Mouse (Mus musculus) lung, embryonic 15.5 days (tissue): ENCODE measurements at regions not wholly inside any gene's neighbourhood (a gene's known extent, or its start where the extent isn't known, plus 50 kb on each side); places are given as distances from the start of the nearest gene placed in this dataset.

ENCODE experiments used
- ATAC-seq: fragments of 200-750 bp; cut with Nextera tagmentation; 2 replicates; pipeline ENCODE4 v1.8.0; 2017; ENCODE audit warnings: moderate number of reproducible peaks, borderline replicate concordance; ENCODE audit not compliant: low FRiP score, low TSS enrichment; ENCODE audit errors: extremely low read depth
- H3K27ac ChIP-seq: fragments of 300-500 bp; sonication (generic); 2 replicates; pipeline ENCODE4 v1.5.1; 2015; ENCODE audit warnings: moderate library complexity, mild to moderate bottlenecking, inconsistent platforms
- H3K27me3 ChIP-seq: fragments of 300-500 bp; sonication (generic); 2 replicates; pipeline ENCODE4 v1.6.1; 2015; ENCODE audit warnings: inconsistent platforms
- H3K36me3 ChIP-seq: fragments of 300-500 bp; sonication (generic); 2 replicates; pipeline ENCODE4 v1.6.1; 2015; ENCODE audit warnings: inconsistent platforms
- H3K4me1 ChIP-seq: fragments of 300-500 bp; sonication (generic); 2 replicates; pipeline ENCODE4 v1.6.1; 2015; ENCODE audit warnings: inconsistent platforms
- H3K4me2 ChIP-seq: fragments of 300-500 bp; sonication (generic); 2 replicates; pipeline ENCODE4 v1.6.1; 2015; ENCODE audit warnings: inconsistent platforms, mild to moderate bottlenecking, moderate library complexity
- H3K4me3 ChIP-seq: fragments of 300-500 bp; sonication (generic); 2 replicates; pipeline ENCODE4 v1.5.1; 2015; ENCODE audit warnings: mild to moderate bottlenecking, inconsistent platforms
- H3K9ac ChIP-seq: fragments of 300-500 bp; sonication (generic); 2 replicates; pipeline ENCODE4 v1.6.1; 2015; ENCODE audit warnings: inconsistent platforms
- H3K9me3 ChIP-seq: fragments of 300-500 bp; sonication (generic); 2 replicates; pipeline ENCODE4 v1.6.1; 2016; ENCODE audit warnings: inconsistent platforms
- WGBS: fragments of 180-500 bp; shearing (Covaris S2); methylation state at CpG from one replicate; pipeline ENCODE4 v1.1.7; 2015; 5-methylcytosine and 5-hydroxymethylcytosine counted together

DNA sequence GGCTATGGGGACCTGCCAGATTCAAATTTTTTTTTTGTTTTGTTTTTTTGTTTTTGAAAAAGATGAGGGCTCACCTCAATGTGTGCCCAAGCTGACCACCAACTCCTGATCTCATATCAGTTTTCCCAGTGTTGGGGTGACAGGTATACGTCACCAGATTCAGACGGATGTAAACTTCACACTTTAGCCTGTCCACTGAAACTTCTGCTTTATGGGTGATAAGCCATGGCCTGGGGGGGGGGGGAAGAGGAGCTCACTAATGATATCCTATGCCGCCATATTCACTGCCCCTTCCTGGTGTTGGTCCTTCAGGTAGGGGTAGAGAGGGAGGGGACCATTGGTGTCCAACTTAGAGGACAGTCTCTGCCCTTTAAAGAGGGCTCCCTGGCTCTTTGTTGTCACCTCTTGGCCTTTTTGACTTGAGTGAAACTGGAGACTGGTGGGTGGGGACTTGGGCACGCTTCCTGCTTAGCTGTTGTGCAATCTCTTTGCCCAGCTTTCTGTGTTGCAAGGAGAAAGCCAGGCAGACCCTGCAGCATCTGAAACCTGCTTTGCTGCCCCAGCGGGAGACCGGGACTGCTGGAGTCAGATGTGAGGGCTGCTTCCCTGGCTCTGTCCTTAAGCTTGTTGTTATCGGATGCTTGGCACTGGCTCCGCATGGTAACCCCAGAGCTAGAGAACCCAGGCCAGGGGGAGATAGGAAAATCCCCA lies 125.8 kb downstream of the Irx5 start:
- no peak for ATAC-seq

DNA sequence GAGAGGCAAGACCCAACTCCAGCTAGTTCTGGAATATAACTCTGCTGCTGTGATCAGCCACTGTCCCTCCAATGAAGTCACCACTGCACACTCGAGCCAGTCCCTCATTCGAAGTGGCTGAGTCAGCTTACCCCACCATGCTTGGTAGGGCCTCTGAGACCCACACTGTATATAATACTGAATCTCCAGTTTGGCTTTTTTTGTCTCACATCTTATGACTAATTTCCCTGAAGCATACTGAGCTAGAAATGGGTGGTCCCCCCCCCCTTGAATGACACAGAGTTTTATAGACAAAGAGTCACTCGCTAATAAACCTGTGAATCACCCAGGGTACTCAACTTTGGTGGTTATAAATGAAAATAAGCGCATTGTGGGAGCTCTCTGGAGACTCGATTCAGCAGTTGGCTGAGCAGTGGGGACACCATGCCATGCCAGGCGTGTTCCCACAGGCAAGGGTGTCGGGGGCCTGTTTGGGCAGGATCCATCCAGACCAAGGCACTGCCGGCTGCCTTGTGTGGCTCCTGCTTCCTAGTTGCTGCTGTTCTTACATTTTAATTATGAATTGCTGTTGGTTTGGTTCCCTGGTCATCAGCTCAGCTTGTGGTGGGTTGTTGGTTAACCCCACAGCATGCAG lies 131.2 kb downstream of the Irx5 start:
- WGBS: 82% methylated on average over 8 of the region's 8 CpGs
- no peak overlapping the region for H3K4me2 ChIP-seq
- H3K9me3 ChIP-seq: no peaks in the 10 kb centered on the region
- H3K36me3 ChIP-seq: no peaks in the 10 kb centered on the region
- H3K4me3 ChIP-seq: no peak overlapping the region
- no peak for ATAC-seq
- H3K27me3 ChIP-seq: no peaks in the 10 kb centered on the region
- H3K9ac ChIP-seq: no peak overlapping the region
- H3K27ac ChIP-seq: no peak overlapping the region
- H3K4me1 ChIP-seq: no peaks in the 10 kb centered on the region

More for the DNA sequence above, 125.8 kb downstream of the Irx5 start:
- no peak overlapping the region for H3K9ac ChIP-seq
- H3K36me3 ChIP-seq: no peaks in the 10 kb centered on the region
- WGBS: 46% methylated on average over 8 of the region's 8 CpGs
- H3K27ac ChIP-seq: no peak overlapping the region
- no peaks in the 10 kb centered on the region for H3K9me3 ChIP-seq
- no peaks in the 10 kb centered on the region for H3K4me1 ChIP-seq
- no peak overlapping the region for H3K4me3 ChIP-seq
- H3K27me3 ChIP-seq: no peaks in the 10 kb centered on the region
- H3K4me2 ChIP-seq: no peak overlapping the region

DNA sequence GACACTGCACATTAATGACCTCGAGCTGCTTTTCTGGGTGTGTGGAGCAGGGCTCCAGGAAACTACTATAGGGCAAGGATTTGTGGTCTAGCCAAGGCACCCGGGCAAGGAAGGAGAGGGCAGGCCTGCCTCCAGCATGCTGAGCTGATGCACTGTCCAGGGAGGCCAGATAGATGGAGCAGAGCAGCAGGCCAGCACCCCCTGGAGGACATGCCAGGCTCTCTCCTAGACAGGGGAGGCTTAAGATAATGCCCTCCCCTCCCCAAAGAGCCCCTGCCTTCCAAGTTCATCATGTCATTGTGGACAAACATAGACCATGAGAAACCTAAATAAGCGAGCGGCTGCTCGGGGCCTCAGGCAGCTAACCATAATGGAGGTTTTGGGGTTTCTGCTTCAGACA lies 134.1 kb downstream of the Irx5 start:
- H3K9me3 ChIP-seq: no peaks in the 10 kb centered on the region
- ATAC-seq: no peak
- WGBS: 69% methylated on average over 5 of the region's 5 CpGs

DNA sequence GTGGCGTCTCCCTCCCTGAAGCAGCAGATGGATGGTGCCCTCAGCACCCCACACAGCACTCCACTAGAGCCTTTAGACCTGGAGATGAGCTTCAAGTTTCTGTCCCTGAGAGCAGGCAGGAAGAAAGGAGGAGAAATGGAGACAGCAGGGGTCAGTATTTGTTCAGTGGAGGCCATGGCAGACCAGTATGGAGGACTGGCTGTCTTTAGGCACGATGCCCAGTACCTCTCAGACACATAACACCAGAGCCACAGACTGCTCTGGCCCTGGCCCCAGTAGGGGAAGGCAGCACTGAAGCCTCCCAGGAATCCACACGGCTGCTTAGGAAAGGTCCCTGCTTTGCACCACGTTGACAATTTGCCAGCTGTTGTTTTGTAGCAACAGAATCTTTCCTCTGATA lies 136.0 kb downstream of the Irx5 start:
- Histone ChIP-seq H3K4me2 (no peak overlapping the region), H3K4me3 (no peak overlapping the region), H3K4me1 (no peaks in the 10 kb centered on the region), H3K27me3 (no peaks in the 10 kb centered on the region), H3K36me3 (no peaks in the 10 kb centered on the region), H3K9me3 (no peaks in the 10 kb centered on the region), H3K27ac (no peak overlapping the region), H3K9ac (no peak overlapping the region)
- WGBS: 31% methylated on average over 4 of the region's 4 CpGs
- peak; percentile 88 for ATAC-seq

More for the DNA sequence above, 134.1 kb downstream of the Irx5 start:
- H3K27ac ChIP-seq: no peak overlapping the region
- H3K4me2 ChIP-seq: no peak overlapping the region
- no peak overlapping the region for H3K4me3 ChIP-seq
- H3K9ac ChIP-seq: no peak overlapping the region
- H3K4me1 ChIP-seq: no peaks in the 10 kb centered on the region
- no peaks in the 10 kb centered on the region for H3K27me3 ChIP-seq
- no peaks in the 10 kb centered on the region for H3K36me3 ChIP-seq

DNA sequence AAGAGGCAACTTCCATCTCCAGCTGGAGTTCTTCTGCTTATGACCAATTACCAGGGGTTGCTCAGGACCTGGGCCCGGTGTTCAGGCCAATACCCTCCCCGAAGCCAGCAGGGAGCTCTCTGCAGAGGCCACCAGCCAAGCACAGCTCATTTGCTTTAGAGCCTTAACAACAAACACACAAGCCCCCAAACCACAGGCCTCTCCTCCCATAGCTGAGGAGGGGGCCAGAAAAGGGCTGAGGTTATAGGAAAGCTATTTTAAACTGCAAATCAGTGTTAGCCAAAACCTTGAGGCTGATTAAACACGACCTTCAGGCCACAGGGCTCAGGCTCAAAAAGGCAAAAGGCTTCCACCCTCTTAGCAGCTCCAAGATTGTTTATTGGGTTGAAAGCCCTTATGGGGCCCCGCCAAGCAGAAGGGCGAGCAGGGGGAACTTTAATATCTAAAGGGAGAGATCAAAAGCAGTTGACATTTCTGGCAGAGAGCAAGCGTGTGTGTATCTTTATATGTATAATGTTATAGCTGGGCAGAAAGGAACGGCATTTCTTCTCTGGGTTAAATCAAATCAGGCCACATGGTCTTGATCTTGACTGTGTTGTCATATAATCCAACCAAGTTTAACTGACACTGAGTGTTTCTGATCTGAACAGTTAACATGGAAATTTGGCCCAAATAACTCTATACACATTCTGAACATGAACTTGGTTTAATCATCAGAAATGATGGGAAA lies 148.3 kb downstream of the Irx5 start:
- ATAC-seq: no peak; the same call in 1 of the 2 replicates
- H3K9ac ChIP-seq: no peak overlapping the region
- H3K4me3 ChIP-seq: no peak overlapping the region
- 23% methylated on average over 7 of the region's 7 CpGs for WGBS
- no peaks in the 10 kb centered on the region for H3K9me3 ChIP-seq
- H3K36me3 ChIP-seq: no peaks in the 10 kb centered on the region
- H3K4me1 ChIP-seq: peaks cover 17% of the 10 kb centered on the region
- no peak overlapping the region for H3K4me2 ChIP-seq
- H3K27me3 ChIP-seq: no peaks in the 10 kb centered on the region
- no peak overlapping the region for H3K27ac ChIP-seq

DNA sequence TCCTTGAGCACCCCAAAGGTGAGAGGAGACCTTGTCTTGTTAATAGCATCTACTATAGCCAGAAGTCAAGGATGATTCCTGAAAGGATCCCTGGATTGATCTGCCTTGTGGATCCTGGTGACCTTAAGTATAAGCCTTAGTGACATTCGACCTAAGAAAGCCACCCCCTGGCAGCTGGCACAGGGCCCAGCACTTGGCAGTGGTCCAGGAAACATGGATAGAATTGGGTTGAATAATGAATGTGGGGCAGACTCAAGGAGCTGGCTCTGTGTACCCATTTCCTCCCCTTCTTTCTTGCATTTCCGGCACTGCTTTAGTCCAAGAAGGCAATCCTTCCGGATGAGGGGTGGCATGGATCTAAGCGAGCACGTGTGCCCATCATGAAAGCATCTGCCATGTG lies 149.0 kb downstream of the Irx5 start:
- Histone ChIP-seq H3K9ac (no peak overlapping the region), H3K4me2 (no peak overlapping the region), H3K36me3 (no peaks in the 10 kb centered on the region), H3K27me3 (no peaks in the 10 kb centered on the region), H3K4me3 (no peak overlapping the region), H3K9me3 (no peaks in the 10 kb centered on the region), H3K4me1 (peaks cover 17% of the 10 kb centered on the region), H3K27ac (no peak overlapping the region)
- no peak for ATAC-seq
- 51% methylated on average over 5 of the region's 5 CpGs for WGBS

DNA sequence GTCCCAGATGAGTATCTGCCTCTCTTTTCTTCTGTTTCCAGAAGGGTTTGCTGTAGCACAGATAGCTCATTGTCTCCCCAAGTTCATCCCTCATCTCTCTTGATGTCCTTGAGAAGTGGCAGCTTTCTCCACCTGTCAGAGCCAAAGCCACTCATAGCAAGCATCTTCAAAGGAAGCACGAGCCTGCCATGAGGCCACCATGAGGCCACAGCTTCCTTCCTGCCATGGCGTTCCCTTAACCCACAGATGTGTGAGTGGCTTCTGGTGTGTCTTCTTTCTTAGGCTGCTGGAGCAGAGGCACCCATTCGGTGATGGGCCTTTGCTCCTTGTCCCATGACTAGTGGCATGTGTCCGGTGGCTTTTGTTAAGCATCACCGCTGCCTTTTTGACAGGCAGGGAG lies 149.5 kb downstream of the Irx5 start:
- Histone ChIP-seq H3K4me3 (no peak overlapping the region), H3K9ac (no peak overlapping the region), H3K36me3 (no peaks in the 10 kb centered on the region), H3K27ac (no peak overlapping the region), H3K9me3 (no peaks in the 10 kb centered on the region), H3K4me1 (peaks cover 17% of the 10 kb centered on the region), H3K27me3 (no peaks in the 10 kb centered on the region), H3K4me2 (no peak overlapping the region)
- ATAC-seq: no peak
- WGBS: 79% methylated on average over 5 of the region's 5 CpGs

DNA sequence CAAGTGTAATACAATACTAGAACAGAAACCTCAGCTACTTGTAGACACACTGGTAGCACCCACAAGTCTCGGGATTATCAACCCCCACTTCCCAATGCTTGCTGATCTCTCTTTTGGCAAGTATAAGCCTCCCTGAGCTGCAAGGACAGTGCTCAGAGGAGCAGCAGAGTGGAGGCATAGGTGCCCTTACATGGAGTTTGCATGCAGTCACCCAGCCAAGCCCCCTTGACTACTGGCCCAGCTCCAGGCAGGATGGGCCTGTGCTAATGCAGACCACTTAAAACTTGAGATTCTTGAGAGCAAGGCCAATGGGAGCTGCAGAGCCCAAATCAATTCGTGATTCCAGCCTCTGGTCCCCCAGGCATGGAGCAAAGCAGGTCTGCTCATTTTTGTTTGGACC lies 158.0 kb downstream of the Irx5 start:
- Histone ChIP-seq H3K4me2 (no peak overlapping the region), H3K27me3 (no peaks in the 10 kb centered on the region), H3K9ac (no peak overlapping the region), H3K4me1 (0 out of 2 replicates have a peak, but pooled peaks cover 2% of the 10 kb centered on the region), H3K27ac (no peak overlapping the region), H3K4me3 (no peak overlapping the region), H3K9me3 (no peaks in the 10 kb centered on the region), H3K36me3 (no peaks in the 10 kb centered on the region)
- WGBS: 51% methylated on average over 2 of the region's 2 CpGs
- ATAC-seq: no peak

DNA sequence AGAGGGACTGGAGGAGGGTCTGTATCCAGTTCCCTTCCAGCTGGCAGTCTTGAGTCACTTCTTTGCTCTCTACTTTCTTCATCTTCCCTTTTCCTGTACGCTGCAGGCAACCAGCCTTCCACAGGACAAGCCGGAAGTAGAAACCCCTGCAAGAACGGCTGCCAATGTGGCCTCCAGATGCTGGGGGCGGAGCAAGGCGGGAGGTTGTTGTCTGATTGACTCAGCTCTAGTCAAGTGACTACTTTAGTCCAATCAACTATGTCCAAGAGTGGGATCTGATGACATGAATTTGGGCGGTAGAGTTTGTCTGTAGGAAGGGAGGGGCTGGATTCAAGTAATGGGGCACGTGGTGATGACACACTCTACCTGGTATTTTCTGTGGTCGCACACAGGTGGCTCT lies 156.1 kb upstream of the Irx6 start:
- H3K27me3 ChIP-seq: no peaks in the 10 kb centered on the region
- no peak overlapping the region for H3K9ac ChIP-seq
- H3K9me3 ChIP-seq: no peaks in the 10 kb centered on the region
- no peaks in the 10 kb centered on the region for H3K36me3 ChIP-seq
- H3K4me3 ChIP-seq: no peak overlapping the region
- H3K27ac ChIP-seq: no peak overlapping the region
- H3K4me1 ChIP-seq: peaks cover 4% of the 10 kb centered on the region; the same call in 1 of the 2 replicates
- no peak overlapping the region for H3K4me2 ChIP-seq
- WGBS: 79% methylated on average over 8 of the region's 8 CpGs
- ATAC-seq: no peak

DNA sequence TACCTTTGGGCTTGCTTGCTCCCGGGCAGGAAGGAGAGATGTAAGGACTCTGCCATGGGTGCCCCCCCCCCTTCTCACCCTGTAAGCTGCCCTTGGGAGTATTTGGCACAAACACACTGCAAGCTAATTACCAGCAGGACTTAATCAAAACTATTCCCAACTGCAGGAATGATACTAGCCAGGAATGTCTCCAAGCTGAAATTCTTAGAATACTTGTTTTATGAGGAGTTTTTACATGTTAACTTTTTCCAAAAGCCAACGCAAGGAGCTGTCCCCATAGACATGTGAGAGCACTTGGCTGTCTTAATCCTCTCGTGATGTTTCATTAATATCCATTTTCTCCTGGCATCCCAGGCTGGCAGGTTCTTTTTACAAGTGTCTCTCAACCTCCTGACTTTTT lies 155.6 kb upstream of the Irx6 start:
- no peak overlapping the region for H3K4me2 ChIP-seq
- no peaks in the 10 kb centered on the region for H3K27me3 ChIP-seq
- no peaks in the 10 kb centered on the region for H3K9me3 ChIP-seq
- H3K36me3 ChIP-seq: no peaks in the 10 kb centered on the region
- ATAC-seq: no peak
- peaks cover 9% of the 10 kb centered on the region; the same call in 1 of the 2 replicates for H3K4me1 ChIP-seq
- 52% methylated on average over 3 of the region's 3 CpGs for WGBS
- H3K9ac ChIP-seq: no peak overlapping the region
- H3K4me3 ChIP-seq: no peak overlapping the region
- no peak overlapping the region for H3K27ac ChIP-seq

DNA sequence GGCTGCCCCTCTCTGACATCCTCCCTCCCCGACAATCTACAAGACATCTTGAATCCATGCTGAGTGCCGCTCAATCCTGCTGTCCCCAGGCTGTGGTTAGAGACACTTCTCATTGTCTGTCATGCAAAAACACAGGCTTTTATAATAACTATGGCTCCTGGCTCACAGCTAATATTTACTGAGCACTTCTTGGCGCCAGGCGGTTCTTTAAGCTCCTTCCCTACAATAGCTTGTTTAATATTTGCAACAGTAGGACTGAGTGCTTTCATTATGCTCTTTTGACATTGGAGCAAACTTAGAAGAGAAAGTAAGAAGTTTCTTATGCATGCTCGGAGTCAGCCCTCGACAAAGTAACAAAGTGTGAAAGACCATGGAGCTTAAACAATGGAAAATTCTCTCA lies 151.6 kb upstream of the Irx6 start:
- ATAC-seq: peak; percentile 74
- 48% methylated on average over 6 of the region's 6 CpGs for WGBS
- Histone ChIP-seq H3K36me3 (no peaks in the 10 kb centered on the region), H3K9ac (no peak overlapping the region), H3K4me3 (no peak overlapping the region), H3K27me3 (no peaks in the 10 kb centered on the region), H3K4me1 (peaks cover 9% of the 10 kb centered on the region; the same call in 1 of the 2 replicates), H3K9me3 (no peaks in the 10 kb centered on the region), H3K4me2 (no peak overlapping the region; the same call in 1 of the 2 replicates), H3K27ac (peak overlapping the region; percentile 65)

DNA sequence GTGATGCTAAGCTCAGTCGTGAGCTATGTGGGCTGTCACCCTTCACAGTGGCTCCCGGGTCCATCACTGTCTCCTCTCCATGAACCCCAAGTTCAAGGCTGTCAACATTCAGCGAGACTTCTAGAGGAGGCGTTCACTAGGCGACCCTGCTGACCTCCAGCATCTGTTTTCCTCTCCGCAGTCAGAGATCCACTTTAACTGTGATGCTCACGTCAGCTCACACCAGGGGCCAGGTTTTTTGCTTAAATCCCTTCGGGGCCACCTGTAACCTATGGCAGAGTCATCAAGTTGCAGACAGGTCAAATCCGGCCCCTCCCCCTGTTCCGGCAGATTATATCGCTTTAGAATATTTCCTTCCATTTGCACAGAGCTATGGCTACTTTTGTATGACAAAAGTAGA lies 144.3 kb upstream of the Irx6 start:
- Histone ChIP-seq H3K9me3 (no peaks in the 10 kb centered on the region), H3K27ac (no peak overlapping the region), H3K9ac (no peak overlapping the region), H3K4me3 (no peak overlapping the region), H3K27me3 (no peaks in the 10 kb centered on the region), H3K4me2 (no peak overlapping the region), H3K4me1 (no peaks in the 10 kb centered on the region), H3K36me3 (no peaks in the 10 kb centered on the region)
- ATAC-seq: no peak
- WGBS: 49% methylated on average over 11 of the region's 11 CpGs
